Mouse (Mus musculus): Measurements from ENCODE around the gene Snap47. TPM values are rescaled to one million over a fixed set of nuclear protein-coding genes. Genes with fewer than 3 reads are reported as not detected.

The Snap47 gene
- total and polyA plus RNA-seq, 3 experiments: 95.9 to 102 (median 101) TPM

GRCm38 (mm10) chr11:59485641-59486040 is 34.7 kb upstream of the Snap47 start:
- peaks cover 37 to 60% of the 10 kb centered on the region in 2 experiments for H3K36me3 ChIP-seq (replicated peaks in 1 of 2; ENCODE audit: control insufficient read depth in 1 of 2, insufficient read depth in 1 of 2, low read length in 1 of 2)
- in situ Hi-C loops (cut with MboI; ENCODE audit: low pct_ligation_motif_present, low pct_unique_long_range_greater_than_20kb, low sequenced_read_pairs): no loop called here
- H3K79me2 ChIP-seq (replicated peaks; ENCODE audit: control insufficient read depth, extremely low read depth, insufficient read depth, poor library complexity, severe bottlenecking): no peaks in the 10 kb centered on the region
- no peak overlapping the region for H3K9ac ChIP-seq (ENCODE audit: insufficient read depth, low read depth)
- H3K9me3 ChIP-seq (replicated peaks; ENCODE audit: low read length): no peaks in the 10 kb centered on the region
- dilution Hi-C loops (cut with MboI; ENCODE audit: extremely low pct_ligation_motif_present, extremely low pct_unique_long_range_greater_than_20kb, low sequenced_read_pairs): no loop called here
- H3K4me3 ChIP-seq (replicated peaks in 1 of 3; ENCODE audit: low read depth in 2 of 3, low read length in 2 of 3, poor library complexity in 1 of 3): no peak overlapping the region
- no peak overlapping the region for H3K27ac ChIP-seq (ENCODE audit: insufficient read depth, low read depth)
- no peak overlapping the region for H3K4me2 ChIP-seq (ENCODE audit: insufficient read depth, low read depth, poor library complexity, severe bottlenecking)
- H3K27me3 ChIP-seq (replicated peaks): no peaks in the 10 kb centered on the region
- no peaks in the 10 kb centered on the region for H3K4me1 ChIP-seq (ENCODE audit: control insufficient read depth in 1 of 2, insufficient read depth in 2 of 2)
- DNase-seq (ENCODE audit: extremely low read depth): no peak
- no peak for TF ChIP-seq JUN (IDR thresholded peaks at IDR 0.05; ENCODE audit: insufficient read depth, low read depth, low read length)
- TF ChIP-seq EP300 (IDR thresholded peaks at IDR 0.05; ENCODE audit: low read length): no peak
- TF ChIP-seq GABPA (IDR thresholded peaks at IDR 0.05; ENCODE audit: insufficient replicate concordance, low read depth, low read length): no peak
- no peak for TF ChIP-seq BHLHE40 (IDR thresholded peaks at IDR 0.05; ENCODE audit: low read depth, low read length)
- TF ChIP-seq USF2 (conservative IDR thresholded peaks at IDR 0.05; ENCODE audit: low read depth, low read length): no peak

GRCm38 (mm10) chr11:59483212-59483611 is 32.2 kb upstream of the Snap47 start:
- peaks cover 6% of the 10 kb centered on the region for H3K27me3 ChIP-seq (replicated peaks)
- no peaks in the 10 kb centered on the region for H3K9me3 ChIP-seq (replicated peaks; ENCODE audit: low read length)
- H3K27ac ChIP-seq (ENCODE audit: insufficient read depth, low read depth): no peak overlapping the region
- H3K4me3 ChIP-seq (replicated peaks in 1 of 3; ENCODE audit: low read depth in 2 of 3, low read length in 2 of 3, poor library complexity in 1 of 3): no peak overlapping the region
- dilution Hi-C loops (cut with MboI; ENCODE audit: extremely low pct_ligation_motif_present, extremely low pct_unique_long_range_greater_than_20kb, low sequenced_read_pairs): no loop called here
- H3K36me3 ChIP-seq (replicated peaks in 1 of 2; ENCODE audit: control insufficient read depth in 1 of 2, insufficient read depth in 1 of 2, low read length in 1 of 2): peaks cover 24 to 36% of the 10 kb centered on the region in 2 experiments
- in situ Hi-C loops (cut with MboI; ENCODE audit: low pct_ligation_motif_present, low pct_unique_long_range_greater_than_20kb, low sequenced_read_pairs): loop anchor here (5.0 kb wide), 2 partner anchors 46 to 171 kb away; no protein-coding TSS in a partner anchor
- H3K4me1 ChIP-seq (ENCODE audit: control insufficient read depth in 1 of 2, insufficient read depth in 2 of 2): no peaks in the 10 kb centered on the region
- TF ChIP-seq SMC3 (IDR thresholded peaks at IDR 0.05; ENCODE audit: low read depth, low read length) (peak; percentile 84), SIN3A (IDR thresholded peaks at IDR 0.05; ENCODE audit: low read length) (no peak), USF2 (conservative IDR thresholded peaks at IDR 0.05; ENCODE audit: low read depth, low read length) (no peak), MAX (IDR thresholded peaks at IDR 0.05; ENCODE audit: low read length) (no peak), ZC3H11A (IDR thresholded peaks at IDR 0.05; ENCODE audit: low read depth, low read length) (peak; percentile 67; the same call in 1 of the 2 replicates), POLR2A (IDR thresholded peaks at IDR 0.05; ENCODE audit: low read depth, low read length) (no peak), CTCF (conservative IDR thresholded peaks at IDR 0.05 in 1 of 2, IDR thresholded peaks at IDR 0.05 in 1 of 2; ENCODE audit: low read depth in 2 of 2, low read length in 2 of 2) (peak; percentile 36 to 91; a peak in 3 of 4 replicates), RCOR1 (conservative IDR thresholded peaks at IDR 0.05; ENCODE audit: low read depth, low read length) (no peak), CHD1 (IDR thresholded peaks at IDR 0.05; ENCODE audit: low read depth, low read length) (no peak), MAZ (IDR thresholded peaks at IDR 0.05; ENCODE audit: low read depth, low read length) (0 out of 2 replicates have a peak, but pooled peaks have one; percentile 39), CHD2 (IDR thresholded peaks at IDR 0.05; ENCODE audit: low read length) (no peak), USF1 (IDR thresholded peaks at IDR 0.05; ENCODE audit: low read depth, low read length) (no peak), RAD21 (IDR thresholded peaks at IDR 0.05; ENCODE audit: low read depth, low read length) (peak; percentile 94)
- peak; percentile 65 for DNase-seq (ENCODE audit: extremely low read depth)
- no peaks in the 10 kb centered on the region for H3K79me2 ChIP-seq (replicated peaks; ENCODE audit: control insufficient read depth, extremely low read depth, insufficient read depth, poor library complexity, severe bottlenecking)
- H3K9ac ChIP-seq (ENCODE audit: insufficient read depth, low read depth): no peak overlapping the region
- no peak overlapping the region for H3K4me2 ChIP-seq (ENCODE audit: insufficient read depth, low read depth, poor library complexity, severe bottlenecking)

Data from CH12.LX (cell line).